Mouse (Mus musculus) lung, adult 2 months (tissue): ENCODE results near the gene Aldh3b1. TPM values are rescaled to one million over a fixed set of nuclear protein-coding genes. Genes with fewer than 3 reads are reported as not detected.
"Not testable (repeated sequence)": the region's sequence is repeated elsewhere in the genome, so short reads cannot be mapped to it uniquely, and the experiment has no call there.

Experiments used
- DNase-seq: peaks from one replicate; pipeline ENCODE4 v3.0.0; 2022
- H3K4me1 ChIP-seq: fragments of 200-500 bp; 2 replicates; pipeline ENCODE4 v1.6.1; 2011; ENCODE audit warnings: low read length; ENCODE audit not compliant: control insufficient read depth, insufficient read depth
- H3K4me3 ChIP-seq: fragments of 200-500 bp; replicated peaks from 2 replicates; pipeline ENCODE3; 2011; ENCODE audit warnings: low read depth, mild to moderate bottlenecking, control low read depth, low read length; ENCODE audit errors: extremely low read depth
- CTCF ChIP-seq: fragments of 200-500 bp; IDR thresholded peaks from 2 replicates; pipeline ENCODE4 v1.5.1; 2011; ENCODE audit warnings: mild to moderate bottlenecking, low read length, control low read depth; ENCODE audit not compliant: insufficient read depth
- POLR2A ChIP-seq: fragments of 200-500 bp; IDR thresholded peaks from 2 replicates; pipeline ENCODE4 v1.6.1; 2011; ENCODE audit warnings: low read depth, mild to moderate bottlenecking, control low read depth, low read length, borderline replicate concordance; ENCODE audit errors: extremely low read depth
- WGBS: fragments of 180-500 bp; shearing (Covaris S2); methylation state at CpG from one replicate; pipeline ENCODE4 v1.1.7; 2018; 5-methylcytosine and 5-hydroxymethylcytosine counted together
- polyA plus RNA-seq: library from polyadenylated mRNA; depleted of rRNA; stranded (reverse); fragments of >200 nt; gene quantifications from 2 replicates; pipeline ENCODE4 v1.2.3, GENCODE M21; 2012

The Aldh3b1 gene
- polyA plus RNA-seq, 1 experiment, result 85.0 TPM

DNA sequence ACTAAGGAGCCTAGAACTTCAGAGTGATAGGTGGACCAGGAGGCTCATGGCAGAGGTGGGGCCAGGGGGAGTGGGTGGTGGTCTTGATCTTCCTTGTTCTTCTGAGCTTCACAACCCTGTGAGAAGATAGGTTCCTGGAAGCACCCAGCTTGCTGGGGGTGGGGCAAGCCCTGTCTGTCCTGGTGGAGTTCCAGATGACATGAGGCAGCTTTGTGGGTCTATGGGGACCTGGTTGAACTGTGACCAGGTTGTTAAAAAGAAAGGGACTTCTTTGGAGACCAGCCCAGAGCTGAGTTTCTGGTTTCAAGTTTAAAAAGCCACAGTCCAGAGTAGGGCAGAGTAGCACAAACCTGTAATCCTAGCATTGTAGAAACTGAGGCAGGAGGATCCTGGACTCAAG, 29.4 kb upstream of the Aldh3b1 start:
- no peaks in the 10 kb centered on the region for H3K4me1 ChIP-seq
- TF ChIP-seq POLR2A (no peak), CTCF (no peak)
- no peak overlapping the region for H3K4me3 ChIP-seq
- DNase-seq, result no peak

DNA sequence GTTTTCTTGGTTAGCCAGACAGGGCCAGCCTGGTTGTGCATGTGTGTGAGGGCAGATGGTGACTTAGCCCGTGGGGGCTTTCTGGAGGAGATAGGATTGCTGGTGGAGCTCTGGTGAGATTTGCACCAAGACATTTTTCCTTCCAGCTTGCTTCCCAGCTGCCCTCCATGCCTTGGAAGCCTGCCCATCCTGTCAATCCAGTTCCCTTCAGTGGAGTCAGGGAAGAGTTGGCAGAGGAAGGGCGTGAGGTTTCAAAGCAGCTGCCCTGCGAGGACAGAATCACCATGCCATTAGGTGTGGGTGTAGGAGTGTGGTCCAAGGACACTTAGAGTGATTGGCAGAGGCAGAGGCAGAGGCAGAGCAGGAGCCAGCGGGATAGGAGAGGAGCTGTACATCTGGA, 28.9 kb upstream of the Aldh3b1 start, which contains the start of gene Aldh3b3:
Gene Aldh3b3, plus strand, starts transcription at position 176 of the 400 bp plus-strand sequence.
- no peak for TF ChIP-seq CTCF
- no peak for TF ChIP-seq POLR2A
- WGBS, result 46% methylated on average over 4 of the region's 4 CpGs
- Histone ChIP-seq H3K4me1 (no peaks in the 10 kb centered on the region), H3K4me3 (no peak within 1 kb of the TSS)
- no peak for DNase-seq

DNA sequence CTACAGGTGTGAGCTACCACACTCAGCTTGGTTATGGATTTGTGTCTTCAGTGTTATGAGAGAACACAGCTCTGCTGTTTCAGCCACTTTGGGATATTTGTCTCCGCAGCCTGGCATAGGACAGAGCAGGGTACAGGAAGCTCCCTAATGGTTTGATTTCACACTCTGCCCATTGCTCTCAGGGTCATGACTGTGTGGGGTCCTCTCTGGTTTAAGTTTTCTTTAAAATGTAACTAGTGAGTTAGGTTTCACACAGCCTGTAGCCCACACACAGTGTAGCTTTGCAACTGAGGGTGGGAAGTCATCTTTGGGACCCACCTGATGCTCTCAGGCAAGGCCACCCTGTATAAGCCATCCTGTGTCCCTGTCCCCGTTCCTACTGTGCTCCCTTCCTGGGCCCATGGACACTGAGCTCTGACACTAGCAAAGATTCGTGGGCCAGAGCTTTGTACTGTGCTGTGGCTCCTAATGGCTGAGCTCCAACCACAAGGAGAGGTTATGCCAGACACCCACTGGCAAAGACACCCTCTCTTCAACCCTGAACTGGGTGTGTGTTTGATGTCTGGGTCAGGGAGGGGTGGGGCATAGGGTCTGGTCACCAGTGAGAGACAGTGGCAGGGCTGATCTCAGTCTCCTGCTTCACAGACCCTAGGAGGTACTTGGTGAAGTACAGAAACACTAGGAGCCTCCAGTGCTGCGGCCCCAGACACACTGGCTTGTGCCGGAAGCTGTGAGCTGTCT, 27.9 kb upstream of the Aldh3b1 start:
- H3K4me1 ChIP-seq, DNase-seq, H3K4me3 ChIP-seq: not testable (repeated sequence)
- 77% methylated on average over 5 of the region's 5 CpGs for WGBS

- DNase-seq, result no peak
- H3K4me1 ChIP-seq, result no peaks in the 10 kb centered on the region
- H3K4me3 ChIP-seq, result no peak overlapping the region
- 58% methylated on average over 4 of the region's 4 CpGs for WGBS
- no peak for TF ChIP-seq CTCF
- no peak for TF ChIP-seq POLR2A
Observed at GRCm38 (mm10) chr19:3955804-3956203, 26.2 kb upstream of the Aldh3b1 start.

DNA sequence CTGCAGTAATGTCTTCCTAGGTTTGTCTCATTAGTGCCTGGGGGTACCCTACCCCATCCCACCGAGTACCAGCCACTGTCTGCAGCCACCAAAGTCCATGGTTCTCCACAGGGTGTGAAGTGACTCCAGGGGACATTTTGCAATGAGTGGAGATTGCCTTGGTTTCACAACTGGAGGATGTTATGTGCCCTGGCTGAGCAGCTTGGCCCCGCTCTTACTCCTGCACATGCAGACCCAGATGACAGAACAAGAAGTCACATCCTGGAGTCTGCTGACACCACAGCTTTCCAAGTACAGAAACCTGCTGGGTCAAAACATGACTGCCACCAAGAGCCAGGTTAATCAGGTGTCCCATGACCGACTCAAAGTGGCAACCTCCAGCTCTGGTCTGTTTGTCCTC, 25.4 kb upstream of the Aldh3b1 start:
- TF ChIP-seq POLR2A (no peak), CTCF (no peak)
- no peaks in the 10 kb centered on the region for H3K4me1 ChIP-seq
- 64% methylated on average over 3 of the region's 3 CpGs for WGBS
- no peak overlapping the region for H3K4me3 ChIP-seq
- no peak for DNase-seq

GRCm38 (mm10) chr19:3952099-3952498, 22.5 kb upstream of the Aldh3b1 start:
- WGBS, result 19% methylated on average over 1 of the region's 1 CpGs
- TF ChIP-seq CTCF, result no peak
- no peak for TF ChIP-seq POLR2A
- DNase-seq, result no peak
- Histone ChIP-seq H3K4me3 (no peak overlapping the region), H3K4me1 (no peaks in the 10 kb centered on the region)

DNA sequence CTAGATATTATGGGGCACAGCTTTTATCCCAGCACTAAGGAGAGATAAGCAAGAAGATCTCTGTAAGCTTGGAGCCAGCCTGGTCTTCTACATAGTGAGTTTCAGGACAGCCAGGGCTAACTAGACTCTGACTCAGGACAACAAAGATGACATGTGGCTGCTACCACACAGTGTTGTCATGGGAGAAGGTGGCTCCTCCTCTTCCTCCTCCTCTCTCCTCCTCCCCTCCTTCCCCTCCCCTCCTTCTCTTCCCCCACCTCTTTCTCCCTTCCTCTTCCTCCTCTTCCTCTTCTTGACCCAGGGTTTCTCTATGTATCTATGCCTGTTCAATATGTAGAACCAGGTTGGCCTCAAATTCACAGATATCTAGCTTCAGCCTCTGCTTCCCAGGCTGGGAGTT, 21.9 kb upstream of the Aldh3b1 start:
- no peak for TF ChIP-seq CTCF
- TF ChIP-seq POLR2A, result no peak
- no peak overlapping the region for H3K4me3 ChIP-seq
- no peak for DNase-seq
- no peaks in the 10 kb centered on the region for H3K4me1 ChIP-seq

DNA sequence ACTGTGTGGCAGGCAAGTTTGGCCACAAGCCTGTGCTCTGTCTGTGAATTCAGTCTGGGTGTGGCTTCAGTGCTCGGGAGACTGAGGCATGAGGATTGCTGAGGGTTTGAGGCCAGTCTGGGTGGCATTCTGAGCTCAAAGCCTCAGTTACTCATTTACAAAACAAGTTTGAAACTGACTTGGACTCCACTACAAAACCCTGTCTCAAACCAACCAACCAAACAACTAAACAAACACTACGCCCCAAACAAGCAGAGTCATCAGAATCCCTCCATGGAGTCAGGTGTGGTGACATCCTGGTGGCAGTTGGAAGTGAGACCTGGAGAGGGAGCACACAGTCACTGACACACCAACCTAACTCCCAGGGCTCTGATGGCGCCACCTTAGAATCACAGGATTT, 20.7 kb upstream of the Aldh3b1 start:
- Histone ChIP-seq H3K4me3 (no peak overlapping the region), H3K4me1 (no peaks in the 10 kb centered on the region)
- DNase-seq, result no peak
- TF ChIP-seq POLR2A (no peak), CTCF (no peak)
- WGBS, result 87% methylated on average over 3 of the region's 3 CpGs

- WGBS, result 81% methylated on average over 14 of the region's 14 CpGs
- TF ChIP-seq CTCF (no peak), POLR2A (no peak)
- Histone ChIP-seq H3K4me1 (no peaks in the 10 kb centered on the region), H3K4me3 (no peak overlapping the region)
- DNase-seq, result no peak
Observed at GRCm38 (mm10) chr19:3948546-3948945, 18.9 kb upstream of the Aldh3b1 start.

GRCm38 (mm10) chr19:3947813-3948212, 18.2 kb upstream of the Aldh3b1 start:
- no peak for DNase-seq
- WGBS, result 82% methylated on average over 3 of the region's 3 CpGs
- Histone ChIP-seq H3K4me1 (no peaks in the 10 kb centered on the region), H3K4me3 (no peak overlapping the region)
- no peak for TF ChIP-seq POLR2A
- no peak for TF ChIP-seq CTCF
